In the genomic region with DNA sequence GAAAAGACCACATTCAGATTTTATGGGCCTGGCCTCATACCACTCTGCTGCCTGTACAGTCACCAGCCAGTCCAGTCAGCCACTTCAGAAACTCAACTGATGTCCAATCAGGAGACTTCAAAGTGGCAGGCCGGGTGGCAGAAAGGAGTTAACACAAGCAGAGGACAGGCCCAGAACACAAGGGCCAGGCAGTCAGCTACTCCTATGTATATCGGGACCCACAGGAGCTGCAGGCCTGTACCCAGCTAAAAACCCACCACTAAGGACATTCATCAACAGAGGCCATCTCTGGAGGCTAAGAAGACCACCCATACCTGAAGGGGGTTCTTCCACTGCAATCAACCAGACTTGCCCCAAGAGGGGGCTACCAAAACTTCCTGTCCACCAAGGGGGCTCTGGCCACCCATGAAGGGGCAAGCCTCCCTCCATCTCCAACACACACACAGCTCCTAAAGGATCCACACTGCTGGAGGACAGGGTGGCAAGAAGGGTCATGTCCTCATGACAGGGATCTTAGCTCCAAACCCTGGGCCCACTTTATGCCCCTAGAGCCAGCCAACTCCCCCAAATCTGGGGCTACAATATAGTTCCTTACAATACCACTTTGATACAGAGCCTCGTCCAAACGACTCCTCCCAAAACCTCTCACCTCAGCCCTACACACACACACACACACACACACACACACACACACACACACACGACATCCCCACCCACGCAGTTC, we compare ENCODE assay signal across 8 mouse cellular contexts. TPM values are rescaled to one million over a fixed set of nuclear protein-coding genes. Genes with fewer than 3 reads are reported as not detected.
DNase-seq lines count a peak whose midpoint lies in the region; ATAC-seq and TF ChIP-seq lines count a peak whose summit lies in the region.

No protein-coding gene starts in this region.

- H3K9me3 ChIP-seq in hindbrain, embryonic 10.5 days = no peaks in the 10 kb centered on the region
- no peaks in the 10 kb centered on the region for H3K9me3 ChIP-seq in lung, postnatal 0 days (ENCODE audit: low read length)
- no peaks in the 10 kb centered on the region for H3K9me3 ChIP-seq in stomach, postnatal 0 days (ENCODE audit: control insufficient read depth, low read length)

- ATAC-seq in lung, postnatal 0 days = peak; percentile 25
- no peak for ATAC-seq in stomach, postnatal 0 days (ENCODE audit: low FRiP score, low TSS enrichment)

- H3K4me1 ChIP-seq in cortical plate, adult 2 months (ENCODE audit: control insufficient read depth, insufficient read depth, low read length) = peaks cover 4% of the 10 kb centered on the region
- peaks cover 65% of the 10 kb centered on the region for H3K4me1 ChIP-seq in hindbrain, embryonic 10.5 days (replicated peaks)
- H3K4me1 ChIP-seq in lung, postnatal 0 days (ENCODE audit: insufficient read depth, low read depth, low read length) = peaks cover 14% of the 10 kb centered on the region
- H3K4me1 ChIP-seq in stomach, postnatal 0 days (replicated peaks; ENCODE audit: control insufficient read depth, insufficient read depth) = peaks cover 13% of the 10 kb centered on the region

- peak overlapping the region; percentile 96 for H3K9ac ChIP-seq in lung, postnatal 0 days (replicated peaks; ENCODE audit: low read depth)
- peak overlapping the region; percentile 97 for H3K9ac ChIP-seq in stomach, postnatal 0 days (ENCODE audit: low read length)

- peak overlapping the region; percentile 90 for H3K4me3 ChIP-seq in left cerebral cortex, adult 2 months
- H3K4me3 ChIP-seq in cortical plate, adult 2 months (ENCODE audit: insufficient read depth, low read length) = peak overlapping the region; percentile 50
- peak overlapping the region; percentile 84 for H3K4me3 ChIP-seq in hindbrain, embryonic 10.5 days
- peak overlapping the region; percentile 78 for H3K4me3 ChIP-seq in lung, postnatal 0 days (ENCODE audit: low read depth, low read length)
- H3K4me3 ChIP-seq in stomach, postnatal 0 days (ENCODE audit: low read depth, low read length) = peak overlapping the region; percentile 78

- H3K4me2 ChIP-seq in lung, postnatal 0 days (replicated peaks; ENCODE audit: low read depth, low read length) = peak overlapping the region; percentile 95
- H3K4me2 ChIP-seq in stomach, postnatal 0 days (replicated peaks; ENCODE audit: low read depth) = peak overlapping the region; percentile 92

- peak overlapping the region; percentile 32; the same call in 1 of the 2 replicates for H3K27ac ChIP-seq in left cerebral cortex, adult 2 months
- no peak overlapping the region for H3K27ac ChIP-seq in cortical plate, adult 2 months (ENCODE audit: insufficient read depth, low read length)
- peak overlapping the region; percentile 99 for H3K27ac ChIP-seq in hindbrain, embryonic 10.5 days
- peak overlapping the region; percentile 99 for H3K27ac ChIP-seq in lung, postnatal 0 days (ENCODE audit: low read length)
- peak overlapping the region; percentile 99 for H3K27ac ChIP-seq in stomach, postnatal 0 days (replicated peaks)

- no peak for TF ChIP-seq EP300 in lung, postnatal 0 days (IDR thresholded peaks at IDR 0.05)
- no peak for TF ChIP-seq EP300 in stomach, postnatal 0 days (optimal IDR thresholded peaks at IDR 0.05)

- no peaks in the 10 kb centered on the region for H3K27me3 ChIP-seq in hindbrain, embryonic 10.5 days (ENCODE audit: insufficient read depth, poor library complexity, severe bottlenecking)
- no peaks in the 10 kb centered on the region for H3K27me3 ChIP-seq in lung, postnatal 0 days (replicated peaks; ENCODE audit: insufficient read depth, low read length)
- H3K27me3 ChIP-seq in stomach, postnatal 0 days (ENCODE audit: control insufficient read depth, insufficient read depth, low read length) = no peaks in the 10 kb centered on the region

- 4% methylated on average over 6 of the region's 6 CpGs for WGBS in hindbrain, embryonic 10.5 days
- 2% methylated on average over 6 of the region's 6 CpGs for WGBS in lung, postnatal 0 days
- 9% methylated on average over 6 of the region's 6 CpGs for WGBS in stomach, postnatal 0 days

- no peak for DNase-seq in left cerebral cortex, adult 2 months (ENCODE audit: extremely low spot score in 1 of 2, low spot score in 2 of 2)
- no peak for DNase-seq in left cerebral cortex, adult 8-10 months (ENCODE audit: low spot score in 2 of 2)
- DNase-seq in hindbrain, embryonic 10.5 days (ENCODE audit: low spot score) = peak; percentile 52
- peak; percentile 68 for DNase-seq in lung, postnatal 0 days (ENCODE audit: low spot score)
- peak; percentile 31 for DNase-seq in stomach, postnatal 0 days (ENCODE audit: low spot score)
- no peak for DNase-seq in spleen, postnatal 14 days (ENCODE audit: low spot score in 2 of 2)
- no peak for DNase-seq in gastrocnemius, postnatal 4 days (ENCODE audit: low spot score in 2 of 2)

- no peak for TF ChIP-seq POLR2A in cortical plate, adult 2 months (IDR thresholded peaks at IDR 0.05; ENCODE audit: extremely low read depth, insufficient read depth, low read length)

- no peak for TF ChIP-seq CTCF in left cerebral cortex, adult 2 months (IDR thresholded peaks at IDR 0.05)
- TF ChIP-seq CTCF in cortical plate, adult 2 months (IDR thresholded peaks at IDR 0.05; ENCODE audit: extremely low read depth, insufficient read depth, low read length) = no peak
- TF ChIP-seq CTCF in lung, postnatal 0 days (IDR thresholded peaks at IDR 0.05) = no peak
- 0 out of 2 replicates have a peak, but pooled peaks have one; percentile 13 for TF ChIP-seq CTCF in stomach, postnatal 0 days (IDR thresholded peaks at IDR 0.05; ENCODE audit: low read depth)

- intact Hi-C loops in left cerebral cortex, adult 2 months (cut with DNase I) = no loop called here

- H3K36me3 ChIP-seq in hindbrain, embryonic 10.5 days = peaks cover 23% of the 10 kb centered on the region
- no peaks in the 10 kb centered on the region for H3K36me3 ChIP-seq in lung, postnatal 0 days (ENCODE audit: insufficient read depth, low read length)
- H3K36me3 ChIP-seq in stomach, postnatal 0 days (ENCODE audit: control insufficient read depth, insufficient read depth, low read length) = no peaks in the 10 kb centered on the region; the same call in 1 of the 2 replicates

RNA-seq across cellular contexts. Expression of a gene that starts 1.3 kb away (rescaled TPM):
- 10 to 100 TPM; 27.1 to 28.1 TPM for total RNA-seq in left cerebral cortex, adult 2 months (2021)
- 10 to 100 TPM; 27.1 to 32.9 (median 30.1) TPM for total RNA-seq in left cerebral cortex, adult 8-10 months (2022)
- 23.8 and 24.1 TPM in 2 replicates for polyA plus RNA-seq in cortical plate, adult 2 months (2012; rRNA removed)
- polyA plus RNA-seq in hindbrain, embryonic 10.5 days (2016; fragmentation: Nextera tagmentation; extraction: Ambion mirVana) = 36.1 and 45.3 TPM in 2 replicates
- polyA plus RNA-seq in lung, postnatal 0 days (2015; fragmentation: Nextera tagmentation; extraction: Ambion mirVana) = 21.6 and 23.8 TPM in 2 replicates
- polyA plus RNA-seq in stomach, postnatal 0 days (2015; fragmentation: Nextera tagmentation; extraction: Ambion mirVana) = 11.3 and 13.9 TPM in 2 replicates
- total RNA-seq in gastrocnemius, postnatal 4 days (2021) = 10 to 100 TPM; 24.7 to 29.8 TPM

RNA-seq across cellular contexts. Expression of a gene that starts 49.4 kb away (rescaled TPM):
- total RNA-seq in left cerebral cortex, adult 2 months (2021) = under 1 TPM; 0.27 to 0.54 TPM
- under 1 TPM; 0.09 to 0.39 (median 0.27) TPM for total RNA-seq in left cerebral cortex, adult 8-10 months (2022)
- polyA plus RNA-seq in cortical plate, adult 2 months (2012; rRNA removed) = 0.21 and 0.35 TPM in 2 replicates
- 0.18 and 0.26 TPM in 2 replicates for polyA plus RNA-seq in hindbrain, embryonic 10.5 days (2016; fragmentation: Nextera tagmentation; extraction: Ambion mirVana)
- 0.04 and 0.08 TPM in 2 replicates for polyA plus RNA-seq in lung, postnatal 0 days (2015; fragmentation: Nextera tagmentation; extraction: Ambion mirVana)
- 0.02 TPM in 1 of 2 replicates, not detected in the other for polyA plus RNA-seq in stomach, postnatal 0 days (2015; fragmentation: Nextera tagmentation; extraction: Ambion mirVana)
- total RNA-seq in gastrocnemius, postnatal 4 days (2021) = under 1 TPM; 0.26 to 0.37 TPM

Comparison
In these comparisons a context has a peak if more than half of its experiments do, and no peak if none do; other contexts are left out.
1. DNase-seq: peak in hindbrain, embryonic 10.5 days (single experiment), lung, postnatal 0 days (single experiment) and stomach, postnatal 0 days (single experiment); none in left cerebral cortex, adult 2 months (0 of 2), left cerebral cortex, adult 8-10 months (0 of 2), spleen, postnatal 14 days (0 of 2) and gastrocnemius, postnatal 4 days (0 of 2).
2. Peak in every context shown above with its lines, with median percentiles within 50 percentile points of each other: H3K4me3 ChIP-seq.